Mouse (Mus musculus): ENCODE measurements around the gene Edem3.

Gene Edem3

GRCm38 (mm10) chr1:151863135-151863796 lies 108.1 kb downstream of the Edem3 start:
- DNase-seq (ENCODE audit: low read depth, low spot score) = peak; percentile 27

GRCm38 (mm10) chr1:151863797-151864147 lies 108.6 kb downstream of the Edem3 start:
- no peak for DNase-seq (ENCODE audit: low read depth, low spot score)

DNA sequence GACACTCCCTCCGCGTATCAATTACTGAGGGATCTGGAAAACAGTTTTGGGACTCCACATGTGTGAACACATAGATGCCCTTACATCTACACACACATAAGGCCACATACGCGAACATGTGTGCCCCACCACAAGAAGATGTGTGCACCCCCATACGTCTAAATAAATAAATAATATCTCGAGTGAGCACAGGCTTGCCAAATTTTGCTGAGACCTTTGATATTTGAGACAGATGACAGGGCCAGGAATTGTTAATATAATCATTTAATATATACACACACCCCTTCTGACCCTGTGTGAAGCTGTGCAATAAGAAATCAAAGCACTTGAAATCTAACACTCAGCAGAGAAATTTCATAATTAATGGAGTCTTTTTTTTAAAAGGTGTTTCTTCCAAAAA lies 109.2 kb downstream of the Edem3 start:
- no peak for DNase-seq (ENCODE audit: low read depth, low spot score)
